Mouse (Mus musculus) G1E (cell line): ENCODE data around the gene Dmd. TPM values are rescaled to one million over a fixed set of nuclear protein-coding genes. Genes with fewer than 3 reads are reported as not detected.

Experiments used
- ATAC-seq: 2 replicates; pipeline ENCODE4 v1.8.0; 2016; ENCODE audit warnings: mild to moderate bottlenecking; ENCODE audit not compliant: insufficient number of reproducible peaks, poor library complexity, low FRiP score, severe bottlenecking; ENCODE audit errors: extremely low read depth
- DNase-seq: peaks from one replicate; pipeline ENCODE4 v3.0.0; 2012; ENCODE audit warnings: low spot score
- H3K27me3 ChIP-seq: 2 replicates; pipeline ENCODE4 v1.6.1; 2012; ENCODE audit warnings: mild to moderate bottlenecking, low read length, inconsistent platforms; ENCODE audit not compliant: insufficient read depth
- H3K36me3 ChIP-seq: replicated peaks from 2 replicates; pipeline ENCODE3; 2012; ENCODE audit warnings: mild to moderate bottlenecking, inconsistent platforms
- H3K4me1 ChIP-seq: 2 replicates; pipeline ENCODE4 v1.6.1; 2012; ENCODE audit warnings: low read depth, low read length, inconsistent platforms, mixed read lengths; ENCODE audit not compliant: insufficient read depth
- H3K4me3 ChIP-seq: 2 replicates; pipeline ENCODE4 v1.5.1; 2012; ENCODE audit warnings: low read depth, mild to moderate bottlenecking, inconsistent platforms, low read length, moderate library complexity, mixed read lengths
- H3K9me3 ChIP-seq: replicated peaks from 2 replicates; pipeline ENCODE4 v1.6.1; 2012; ENCODE audit warnings: inconsistent platforms
- CTCF ChIP-seq: IDR thresholded peaks from 2 replicates; pipeline ENCODE4 v1.5.1; 2012; ENCODE audit warnings: low read depth, low read length, inconsistent platforms, mixed read lengths
- GATA1 ChIP-seq: IDR thresholded peaks from 2 replicates; pipeline ENCODE4 v1.6.1; 2012; ENCODE audit warnings: borderline replicate concordance, low read length, inconsistent platforms, mixed read lengths
- GATA2 ChIP-seq: IDR thresholded peaks from 2 replicates; pipeline ENCODE4 v1.6.1; 2012; ENCODE audit warnings: low read depth, low read length, inconsistent platforms, borderline replicate concordance
- POLR2AphosphoS5 ChIP-seq: IDR thresholded peaks from 2 replicates; pipeline ENCODE4 v1.6.1; 2012; ENCODE audit warnings: low read depth, low read length, inconsistent platforms; ENCODE audit not compliant: insufficient replicate concordance
- TAL1 ChIP-seq: conservative IDR thresholded peaks from 2 replicates; pipeline ENCODE4 v1.6.1; 2012; ENCODE audit warnings: low read depth, low read length, inconsistent platforms, mixed read lengths
- polyA plus RNA-seq: library from polyadenylated mRNA; stranded (reverse); fragments of >175 nt; gene quantifications from 2 replicates; pipeline ENCODE4 v1.2.3, GENCODE M21; 2012
- total RNA-seq, 2 experiments: library from RNA; stranded (forward) in 1 of 2; stranded (reverse) in 1 of 2; fragments of 200-1000 nt in 1 of 2; fragments of >200 nt in 1 of 2; fragmentation: Nextera tagmentation in 1 of 2; gene quantifications; 2 replicates each; pipeline ENCODE4 v1.2.3; 2014 to 2017

Gene Dmd
- total and polyA plus RNA-seq, 3 experiments: 0.38 TPM; not detected in 2

DNA sequence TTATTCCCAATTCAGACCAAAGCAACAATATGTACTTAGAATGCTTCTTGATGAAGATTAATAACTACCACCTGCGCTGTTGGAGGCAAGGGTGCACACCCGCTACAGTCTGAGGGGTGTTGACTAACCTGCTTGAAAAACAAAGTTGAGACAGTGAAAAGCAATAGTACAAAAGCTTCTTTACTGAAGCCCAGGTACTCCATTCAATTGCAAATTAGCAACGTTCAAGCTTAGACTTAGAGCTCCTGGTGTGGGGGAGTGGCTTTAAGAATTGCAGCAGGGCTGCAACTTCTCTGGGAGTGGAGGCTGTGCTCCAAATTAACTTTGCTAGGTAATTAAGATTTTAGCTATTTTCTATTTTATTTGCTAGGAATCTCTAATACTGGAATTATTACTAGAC is 1495.3 kb downstream of the Dmd start:
- Histone ChIP-seq H3K36me3 (no peaks in the 10 kb centered on the region), H3K4me3 (no peak overlapping the region), H3K9me3 (no peaks in the 10 kb centered on the region), H3K4me1 (no peaks in the 10 kb centered on the region), H3K27me3 (no peaks in the 10 kb centered on the region)
- no peak for TF ChIP-seq TAL1
- no peak for TF ChIP-seq GATA2
- TF ChIP-seq CTCF: no peak
- no peak for TF ChIP-seq POLR2AphosphoS5
- no peak for TF ChIP-seq GATA1
- ATAC-seq (no peak), DNase-seq (no peak)

DNA sequence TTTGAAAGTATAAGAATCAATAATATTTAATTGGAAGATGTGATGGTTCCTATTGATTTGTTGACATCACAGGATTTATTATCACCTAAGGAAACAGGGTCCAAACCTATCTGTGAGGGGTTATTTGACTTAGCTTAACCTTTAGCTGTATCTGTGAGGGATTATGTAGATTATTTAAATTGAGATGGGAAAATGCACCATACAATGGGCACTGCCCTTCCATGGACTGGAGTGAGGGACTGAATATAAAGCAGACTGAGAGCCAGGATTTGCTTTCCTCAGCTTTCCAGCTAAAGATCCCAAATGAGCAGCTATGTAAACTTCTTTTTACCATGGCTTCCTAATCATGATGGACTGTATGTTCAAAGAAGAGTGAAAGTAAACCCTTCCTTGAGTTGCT is 1496.0 kb downstream of the Dmd start:
- no peak overlapping the region for H3K4me3 ChIP-seq
- TF ChIP-seq CTCF: no peak
- no peak for TF ChIP-seq GATA2
- TF ChIP-seq GATA1: no peak
- no peak for TF ChIP-seq TAL1
- TF ChIP-seq POLR2AphosphoS5: no peak
- DNase-seq: no peak
- no peaks in the 10 kb centered on the region for H3K9me3 ChIP-seq
- no peak for ATAC-seq
- H3K4me1 ChIP-seq: no peaks in the 10 kb centered on the region
- H3K36me3 ChIP-seq: no peaks in the 10 kb centered on the region
- no peaks in the 10 kb centered on the region for H3K27me3 ChIP-seq

DNA sequence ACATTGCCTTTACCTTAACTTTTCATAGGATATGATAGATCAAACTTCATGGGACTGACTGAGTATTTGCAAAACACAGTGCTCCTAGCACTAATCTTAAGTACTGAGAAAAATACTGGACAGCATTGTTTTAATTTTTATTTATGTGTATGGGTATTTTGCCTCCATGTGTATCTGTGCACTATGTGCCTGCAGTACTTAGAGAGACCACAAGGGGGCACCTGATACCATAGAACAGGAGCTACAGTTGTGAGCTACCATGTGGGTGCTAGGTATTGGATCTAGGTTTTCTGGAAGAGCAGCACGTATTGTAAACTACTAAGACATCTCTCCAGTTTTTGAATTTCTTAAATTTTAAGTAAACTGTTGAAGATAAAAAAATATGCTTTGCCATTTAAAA is 1505.8 kb downstream of the Dmd start:
- Histone ChIP-seq H3K36me3 (no peaks in the 10 kb centered on the region), H3K27me3 (no peaks in the 10 kb centered on the region), H3K9me3 (no peaks in the 10 kb centered on the region), H3K4me3 (no peak overlapping the region), H3K4me1 (no peaks in the 10 kb centered on the region)
- DNase-seq: no peak
- TF ChIP-seq CTCF (no peak), POLR2AphosphoS5 (no peak), GATA1 (no peak), TAL1 (no peak), GATA2 (no peak)
- ATAC-seq: no peak

DNA sequence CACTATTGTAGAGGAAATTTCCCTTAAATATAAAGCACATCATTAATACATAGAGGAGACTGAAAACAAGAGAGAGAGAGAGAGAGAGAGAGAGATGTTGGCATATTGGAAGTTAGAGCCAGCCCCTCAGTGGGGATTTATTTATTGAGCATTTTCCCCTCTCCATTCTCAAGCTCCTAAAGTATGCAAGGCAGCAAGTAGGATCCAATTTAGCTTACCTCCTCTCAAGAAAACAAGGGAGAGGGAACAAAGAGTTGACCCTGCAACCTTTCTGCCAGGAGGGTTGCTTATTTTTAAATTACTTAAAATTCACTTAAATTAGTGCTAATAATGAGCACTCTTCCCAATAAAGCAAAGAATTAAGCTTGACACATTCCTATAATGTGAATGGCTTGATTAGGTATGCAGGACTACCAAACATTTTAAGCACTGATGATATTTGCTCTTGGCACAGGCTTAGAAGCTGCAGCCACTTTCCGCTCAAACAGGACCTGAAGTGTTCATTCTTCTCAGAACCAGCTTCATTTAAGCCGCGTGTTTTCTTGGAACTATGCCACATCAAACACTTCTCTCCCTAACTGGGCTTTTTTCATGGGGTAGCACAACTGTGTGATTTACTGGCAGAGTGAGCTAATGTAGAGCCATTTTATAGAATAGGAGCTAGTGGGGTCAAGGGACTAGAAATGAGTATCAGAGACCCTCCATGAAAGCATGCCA is 1566.1 kb downstream of the Dmd start:
- ATAC-seq: no peak
- TF ChIP-seq TAL1: no peak
- no peak for TF ChIP-seq POLR2AphosphoS5
- TF ChIP-seq CTCF: no peak
- no peak for TF ChIP-seq GATA2
- no peak for TF ChIP-seq GATA1

DNA sequence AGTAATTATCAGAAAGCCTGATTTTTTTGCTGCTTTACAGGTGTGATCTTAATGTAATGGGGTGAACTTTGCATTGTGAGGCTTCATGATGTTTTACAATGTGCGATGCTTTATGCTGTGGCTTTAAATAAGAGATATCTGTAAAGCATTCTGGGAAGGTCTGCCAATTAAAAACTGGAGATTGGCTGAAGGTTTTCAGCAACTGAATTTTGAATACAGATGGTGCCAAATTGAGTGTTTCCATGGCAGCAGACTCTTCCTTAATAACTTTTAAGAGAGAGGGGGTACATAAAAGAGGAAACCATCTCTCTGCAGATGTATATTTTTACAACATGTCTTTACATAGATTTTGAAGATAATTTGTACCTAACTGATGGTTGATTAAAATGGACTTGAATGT is 1603.3 kb downstream of the Dmd start:
- Histone ChIP-seq H3K4me1 (no peaks in the 10 kb centered on the region), H3K36me3 (no peaks in the 10 kb centered on the region), H3K27me3 (no peaks in the 10 kb centered on the region), H3K9me3 (no peaks in the 10 kb centered on the region), H3K4me3 (no peak overlapping the region)
- no peak for DNase-seq
- no peak for ATAC-seq
- no peak for TF ChIP-seq GATA1
- TF ChIP-seq CTCF: no peak
- no peak for TF ChIP-seq GATA2
- TF ChIP-seq TAL1: no peak
- no peak for TF ChIP-seq POLR2AphosphoS5

More for the DNA sequence above, 1566.1 kb downstream of the Dmd start:
- DNase-seq: no peak
- no peaks in the 10 kb centered on the region for H3K36me3 ChIP-seq
- no peak overlapping the region for H3K4me3 ChIP-seq
- no peaks in the 10 kb centered on the region for H3K4me1 ChIP-seq
- no peaks in the 10 kb centered on the region for H3K27me3 ChIP-seq
- no peaks in the 10 kb centered on the region for H3K9me3 ChIP-seq

DNA sequence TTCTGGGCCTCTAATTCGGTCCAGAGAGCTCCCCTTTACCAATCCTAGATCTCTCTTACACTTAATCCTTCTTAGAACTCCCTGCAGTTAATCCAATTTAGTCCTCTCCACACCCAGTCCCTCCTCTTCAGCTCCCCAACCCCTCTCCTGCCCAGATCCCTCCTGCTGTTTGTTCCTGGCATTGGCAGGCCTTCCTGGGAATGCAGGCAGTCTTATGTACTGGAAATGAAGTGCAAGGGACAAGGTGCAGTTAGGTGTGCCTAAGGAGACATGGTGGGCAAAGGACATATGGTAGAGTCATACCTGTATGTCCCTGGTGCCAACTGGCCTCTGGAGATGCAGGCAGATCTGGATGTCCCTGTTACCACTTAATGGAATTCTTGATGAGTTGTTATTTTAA is 1604.8 kb downstream of the Dmd start:
- TF ChIP-seq TAL1: no peak
- TF ChIP-seq POLR2AphosphoS5: no peak
- no peak for TF ChIP-seq GATA2
- TF ChIP-seq CTCF: no peak
- TF ChIP-seq GATA1: no peak

More for the DNA sequence above, 1604.8 kb downstream of the Dmd start:
- no peak for DNase-seq
- H3K36me3 ChIP-seq: no peaks in the 10 kb centered on the region
- no peaks in the 10 kb centered on the region for H3K4me1 ChIP-seq
- no peaks in the 10 kb centered on the region for H3K27me3 ChIP-seq
- no peak overlapping the region for H3K4me3 ChIP-seq
- ATAC-seq: no peak
- H3K9me3 ChIP-seq: no peaks in the 10 kb centered on the region
